Mouse (Mus musculus) spleen, postnatal 14 days (tissue): ENCODE data around the gene Akap5.
A peak's percentile ranks its signal among the peaks of the same experiment; 100 is the strongest.

ENCODE experiments used
- DNase-seq, 2 experiments: peaks; one replicate each; pipeline ENCODE4 v3.0.0; 2021 to 2022; ENCODE audit warnings: low spot score in 2 of 2

The Akap5 gene

GRCm38 (mm10) chr12:76324679-76325431 is at the start of gene Akap5:
Gene Akap5, plus strand, starts transcription at chr12:76324891.
- DNase-seq, result peak; percentile 11 to 13

- DNase-seq, result no peak
Measured at GRCm38 (mm10) chr12:76278209-76278608, 46.5 kb upstream of the Akap5 start.

- no peak for DNase-seq
Measured at GRCm38 (mm10) chr12:76280556-76280955, 44.1 kb upstream of the Akap5 start.

- DNase-seq, result no peak
Measured at GRCm38 (mm10) chr12:76281111-76281660, 43.5 kb upstream of the Akap5 start.

GRCm38 (mm10) chr12:76282132-76282531 is 42.6 kb upstream of the Akap5 start:
- no peak for DNase-seq

- DNase-seq, result no peak
Measured at GRCm38 (mm10) chr12:76282532-76283173, 42.0 kb upstream of the Akap5 start.

- no peak for DNase-seq
Measured at GRCm38 (mm10) chr12:76285418-76285817, 39.3 kb upstream of the Akap5 start.

- no peak for DNase-seq
Measured at GRCm38 (mm10) chr12:76287986-76288385, 36.7 kb upstream of the Akap5 start.

- DNase-seq, result no peak
Measured at GRCm38 (mm10) chr12:76288494-76288893, 36.2 kb upstream of the Akap5 start.

- DNase-seq, result no peak
Measured at GRCm38 (mm10) chr12:76289428-76289827, 35.3 kb upstream of the Akap5 start.

- DNase-seq, result no peak
Measured at GRCm38 (mm10) chr12:76290271-76290670, 34.4 kb upstream of the Akap5 start.

GRCm38 (mm10) chr12:76293192-76293591 is 31.5 kb upstream of the Akap5 start:
- DNase-seq, result peak; percentile 16 to 48

- no peak for DNase-seq
Measured at GRCm38 (mm10) chr12:76297830-76298229, 26.9 kb upstream of the Akap5 start.

GRCm38 (mm10) chr12:76299361-76299906 is 25.3 kb upstream of the Akap5 start:
- DNase-seq, result no peak

GRCm38 (mm10) chr12:76300367-76300766 is 24.3 kb upstream of the Akap5 start:
- no peak for DNase-seq

- no peak for DNase-seq
Measured at GRCm38 (mm10) chr12:76303474-76303873, 21.2 kb upstream of the Akap5 start.

- no peak for DNase-seq
Measured at GRCm38 (mm10) chr12:76304199-76304598, 20.5 kb upstream of the Akap5 start.

GRCm38 (mm10) chr12:76305107-76305506 is 19.6 kb upstream of the Akap5 start:
- no peak for DNase-seq

GRCm38 (mm10) chr12:76306852-76307561 is 17.7 kb upstream of the Akap5 start:
- no peak for DNase-seq

- no peak for DNase-seq
Measured at GRCm38 (mm10) chr12:76307964-76308363, 16.7 kb upstream of the Akap5 start.

- no peak for DNase-seq
Measured at GRCm38 (mm10) chr12:76308436-76308835, 16.3 kb upstream of the Akap5 start.

- no peak for DNase-seq
Measured at GRCm38 (mm10) chr12:76310007-76310406, 14.7 kb upstream of the Akap5 start.
